Mouse (Mus musculus) CH12.LX (cell line): ENCODE measurements at regions not wholly inside any gene's neighbourhood (a gene's known extent, or its start where the extent isn't known, plus 50 kb on each side); places are given as distances from the start of the nearest gene placed in this dataset.

Experiments
- DNase-seq: peaks from one replicate; pipeline ENCODE4 v3.0.0-alpha.2; 2013; ENCODE audit errors: extremely low read depth
- H3K27ac ChIP-seq: 2 replicates; pipeline ENCODE4 v1.5.1; 2012; ENCODE audit warnings: low read depth, mild to moderate bottlenecking, control low read depth, moderate library complexity; ENCODE audit not compliant: insufficient read depth
- H3K27me3 ChIP-seq: replicated peaks from 2 replicates; pipeline ENCODE3; 2012; ENCODE audit warnings: inconsistent platforms
- H3K36me3 ChIP-seq, 2 experiments: replicated peaks in 1 of 2; 2 replicates each; pipeline versions ENCODE3 to v1.6.1; 2012; ENCODE audit warnings: inconsistent platforms in 1 of 2, low read length in 1 of 2, mild to moderate bottlenecking in 1 of 2, mixed read lengths in 1 of 2, moderate library complexity in 1 of 2; ENCODE audit not compliant: control insufficient read depth in 1 of 2, insufficient read depth in 1 of 2
- H3K4me1 ChIP-seq, 2 experiments: 2 replicates each; pipeline ENCODE4 v1.6.1; 2012; ENCODE audit warnings: inconsistent platforms in 1 of 2, moderate library complexity in 1 of 2; ENCODE audit not compliant: insufficient read depth in 2 of 2, control insufficient read depth in 1 of 2
- H3K4me2 ChIP-seq: 2 replicates; pipeline ENCODE4 v1.6.1; 2012; ENCODE audit warnings: low read depth, mild to moderate bottlenecking, control low read depth; ENCODE audit not compliant: poor library complexity, insufficient read depth, severe bottlenecking
- H3K4me3 ChIP-seq, 3 experiments: fragments of 150-350 bp in 1 of 3; sonication (generic) in 1 of 3; replicated peaks in 1 of 3; 2 replicates each; pipeline versions ENCODE3 to v1.5.1; 2011 to 2012; ENCODE audit warnings: low read depth in 2 of 3, low read length in 2 of 3, mild to moderate bottlenecking in 2 of 3, moderate library complexity in 2 of 3, control low read depth in 1 of 3, improper control_type of control experiment in 1 of 3, inconsistent platforms in 1 of 3, mixed read lengths in 1 of 3; ENCODE audit not compliant: poor library complexity in 1 of 3
- H3K79me2 ChIP-seq: replicated peaks from 2 replicates; pipeline ENCODE4 v1.6.1; 2012; ENCODE audit warnings: mild to moderate bottlenecking, moderate library complexity; ENCODE audit not compliant: control insufficient read depth, poor library complexity, insufficient read depth, severe bottlenecking; ENCODE audit errors: extremely low read depth
- H3K9ac ChIP-seq: 2 replicates; pipeline ENCODE4 v1.6.1; 2012; ENCODE audit warnings: low read depth, mild to moderate bottlenecking, control low read depth, moderate library complexity; ENCODE audit not compliant: insufficient read depth
- H3K9me3 ChIP-seq: replicated peaks from 2 replicates; pipeline ENCODE3; 2012; ENCODE audit warnings: low read length, inconsistent platforms, mixed read lengths
- BHLHE40 ChIP-seq: IDR thresholded peaks from 2 replicates; pipeline ENCODE4 v1.6.1; 2011; ENCODE audit warnings: mild to moderate bottlenecking, low read depth, low read length, improper control_type of control experiment
- CHD1 ChIP-seq: IDR thresholded peaks from 2 replicates; pipeline ENCODE4 v1.6.1; 2012; ENCODE audit warnings: low read depth, low read length, improper control_type of control experiment, inconsistent platforms
- ELF1 ChIP-seq: IDR thresholded peaks from 2 replicates; pipeline ENCODE4 v1.6.1; 2014; ENCODE audit warnings: low read depth, mild to moderate bottlenecking, inconsistent platforms, low read length, improper control_type of control experiment
- ETS1 ChIP-seq: conservative IDR thresholded peaks from 2 replicates; pipeline ENCODE4 v1.6.1; 2012; ENCODE audit warnings: low read depth, mild to moderate bottlenecking, inconsistent platforms, low read length, improper control_type of control experiment, moderate library complexity
- IRF4 ChIP-seq: IDR thresholded peaks from 2 replicates; pipeline ENCODE4 v1.6.1; 2014; ENCODE audit warnings: low read depth, mild to moderate bottlenecking, inconsistent platforms, low read length, improper control_type of control experiment
- KAT2A ChIP-seq: IDR thresholded peaks from 2 replicates; pipeline ENCODE4 v1.6.1; 2012; ENCODE audit warnings: low read length, improper control_type of control experiment, inconsistent platforms; ENCODE audit not compliant: insufficient replicate concordance
- NRF1 ChIP-seq: IDR thresholded peaks from 2 replicates; pipeline ENCODE4 v1.6.1; 2014; ENCODE audit warnings: low read depth, mild to moderate bottlenecking, inconsistent platforms, low read length, improper control_type of control experiment, moderate library complexity
- PAX5 ChIP-seq: IDR thresholded peaks from 2 replicates; pipeline ENCODE4 v1.6.1; 2012; ENCODE audit warnings: low read length, inconsistent platforms, mixed read lengths
- RAD21 ChIP-seq: IDR thresholded peaks from 2 replicates; pipeline ENCODE4 v1.6.1; 2011; ENCODE audit warnings: low read depth, mild to moderate bottlenecking, low read length, improper control_type of control experiment, moderate library complexity
- RCOR1 ChIP-seq: conservative IDR thresholded peaks from 2 replicates; pipeline ENCODE4 v1.6.1; 2012; ENCODE audit warnings: low read depth, mild to moderate bottlenecking, inconsistent platforms, low read length, improper control_type of control experiment
- SIN3A ChIP-seq: IDR thresholded peaks from 2 replicates; pipeline ENCODE4 v1.6.1; 2012; ENCODE audit warnings: low read length, improper control_type of control experiment, inconsistent platforms
- SMC3 ChIP-seq: IDR thresholded peaks from 2 replicates; pipeline ENCODE4 v1.6.1; 2011; ENCODE audit warnings: low read depth, low read length, improper control_type of control experiment
- TBP ChIP-seq: conservative IDR thresholded peaks from 2 replicates; pipeline ENCODE4 v1.6.1; 2011; ENCODE audit warnings: low read depth, low read length, improper control_type of control experiment
- UBTF ChIP-seq: IDR thresholded peaks from 2 replicates; pipeline ENCODE4 v1.6.1; 2012; ENCODE audit warnings: low read depth, mild to moderate bottlenecking, inconsistent platforms, low read length, improper control_type of control experiment, moderate library complexity
- USF2 ChIP-seq: conservative IDR thresholded peaks from 2 replicates; pipeline ENCODE4 v1.6.1; 2011; ENCODE audit warnings: low read depth, low read length, improper control_type of control experiment
- ZC3H11A ChIP-seq: IDR thresholded peaks from 2 replicates; pipeline ENCODE4 v1.6.1; 2012; ENCODE audit warnings: low read depth, mild to moderate bottlenecking, inconsistent platforms, low read length, improper control_type of control experiment
- ZKSCAN1 ChIP-seq: IDR thresholded peaks from 2 replicates; pipeline ENCODE4 v1.6.1; 2012; ENCODE audit warnings: low read depth, inconsistent platforms, low read length, improper control_type of control experiment, borderline replicate concordance
- dilution Hi-C: fragments of 300-500 bp; cut with MboI; formaldehyde crosslinking; loops from 2 replicates; pipeline ENCODE4 v1.14.3; 2020; ENCODE audit warnings: low sequenced_read_pairs; ENCODE audit not compliant: extremely low pct_unique_long_range_greater_than_20kb, extremely low pct_ligation_motif_present
- in situ Hi-C: fragments of 300-500 bp; cut with MboI; formaldehyde crosslinking; loops from 3 replicates; pipeline ENCODE4 v1.14.3; 2019; ENCODE audit warnings: low sequenced_read_pairs, low pct_ligation_motif_present, low pct_unique_long_range_greater_than_20kb, mixed read lengths

- no peak for DNase-seq
- H3K4me1 ChIP-seq, result no peaks in the 10 kb centered on the region
- TF ChIP-seq SMC3 (no peak), TBP (no peak), ZC3H11A (no peak), RCOR1 (no peak), NRF1 (no peak)
- no peaks in the 10 kb centered on the region for H3K27me3 ChIP-seq
- dilution Hi-C loops, result no loop called here
- H3K79me2 ChIP-seq, result no peaks in the 10 kb centered on the region
- H3K9ac ChIP-seq, result no peak overlapping the region
- no peak overlapping the region for H3K4me2 ChIP-seq
- in situ Hi-C loops, result no loop called here
- H3K4me3 ChIP-seq, result no peak overlapping the region
- no peaks in the 10 kb centered on the region for H3K36me3 ChIP-seq
- H3K27ac ChIP-seq, result no peak overlapping the region
- no peaks in the 10 kb centered on the region for H3K9me3 ChIP-seq
Observed at GRCm38 (mm10) chr5:46032206-46032605, 174.8 kb upstream of the Lcorl start.

DNA sequence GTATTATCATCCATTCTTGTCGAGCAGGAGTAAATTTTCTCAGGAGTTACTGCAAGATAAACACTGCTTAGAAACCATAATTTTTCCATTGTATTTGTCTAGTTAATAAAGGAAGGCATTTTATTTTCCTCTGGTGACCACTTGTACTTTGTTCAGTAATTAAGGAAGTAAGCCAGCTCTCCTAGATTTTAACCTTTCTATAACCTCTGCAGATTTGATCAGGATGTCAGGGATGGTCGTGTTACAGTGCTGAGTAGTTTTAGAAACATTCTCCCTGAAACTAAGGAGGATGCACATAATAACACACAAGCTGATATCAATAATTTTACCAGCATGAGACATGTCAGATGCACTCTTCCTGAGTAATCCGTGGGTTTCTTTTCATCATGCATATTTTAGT, 166.7 kb upstream of the Lcorl start:
- H3K9ac ChIP-seq, result no peak overlapping the region
- no peak overlapping the region for H3K4me2 ChIP-seq
- peaks cover 0 to 6% of the 10 kb centered on the region in 2 experiments; a peak in 2 of 4 replicates for H3K4me1 ChIP-seq
- dilution Hi-C loops, result no loop called here
- TF ChIP-seq KAT2A (no peak), BHLHE40 (no peak), CHD1 (no peak), ELF1 (no peak), PAX5 (no peak), TBP (no peak), IRF4 (no peak), SIN3A (no peak), RAD21 (no peak), UBTF (no peak), ZKSCAN1 (no peak), ETS1 (no peak), USF2 (no peak)
- no peaks in the 10 kb centered on the region for H3K27me3 ChIP-seq
- no peak for DNase-seq
- H3K9me3 ChIP-seq, result no peaks in the 10 kb centered on the region
- in situ Hi-C loops, result no loop called here
- H3K27ac ChIP-seq, result no peak overlapping the region
- no peaks in the 10 kb centered on the region for H3K79me2 ChIP-seq
- no peaks in the 10 kb centered on the region for H3K36me3 ChIP-seq
- no peak overlapping the region for H3K4me3 ChIP-seq
